Mouse (Mus musculus) midbrain, embryonic 16.5 days (tissue): ENCODE measurements around the gene Dock10. TPM values are rescaled to one million over a fixed set of nuclear protein-coding genes. Genes with fewer than 3 reads are reported as not detected.

Source experiments
- ATAC-seq: fragments of 200-750 bp; cut with Nextera tagmentation; 2 replicates; pipeline ENCODE4 v1.8.0; 2017; ENCODE audit warnings: moderate TSS enrichment
- H3K27ac ChIP-seq: fragments of 300-500 bp; sonication (generic); 2 replicates; pipeline ENCODE4 v1.5.1; 2014; ENCODE audit warnings: mild to moderate bottlenecking, low read length, mixed read lengths
- H3K27me3 ChIP-seq: fragments of 300-500 bp; sonication (generic); 2 replicates; pipeline ENCODE4 v1.6.1; 2014; ENCODE audit warnings: low read depth, low read length, mixed read lengths; ENCODE audit not compliant: control insufficient read depth, insufficient read depth
- H3K36me3 ChIP-seq: fragments of 300-500 bp; sonication (generic); 2 replicates; pipeline ENCODE4 v1.6.1; 2014; ENCODE audit warnings: mild to moderate bottlenecking, low read length, moderate library complexity, mixed read lengths; ENCODE audit not compliant: control insufficient read depth, insufficient read depth
- H3K4me1 ChIP-seq: fragments of 300-500 bp; sonication (generic); 2 replicates; pipeline ENCODE4 v1.6.1; 2014; ENCODE audit warnings: mild to moderate bottlenecking, low read length, mixed read lengths; ENCODE audit not compliant: control insufficient read depth, insufficient read depth
- H3K4me2 ChIP-seq: fragments of 300-500 bp; sonication (generic); 2 replicates; pipeline ENCODE4 v1.6.1; 2014; ENCODE audit warnings: mild to moderate bottlenecking, low read length, mixed read lengths
- H3K4me3 ChIP-seq: fragments of 300-500 bp; sonication (generic); 2 replicates; pipeline ENCODE4 v1.5.1; 2014; ENCODE audit warnings: low read depth, mild to moderate bottlenecking, low read length, moderate library complexity, mixed read lengths
- H3K9ac ChIP-seq: fragments of 300-500 bp; sonication (generic); 2 replicates; pipeline ENCODE4 v1.6.1; 2014; ENCODE audit warnings: low read depth, low read length, mixed read lengths
- H3K9me3 ChIP-seq: fragments of 300-500 bp; sonication (generic); replicated peaks from 2 replicates; pipeline ENCODE4 v1.6.1; 2014; ENCODE audit warnings: mild to moderate bottlenecking, low read length, mixed read lengths; ENCODE audit not compliant: control insufficient read depth, poor library complexity, severe bottlenecking
- WGBS: fragments of 180-500 bp; shearing (Covaris S2); extraction: QIAGEN DNeasy Blood & Tissue Kit; methylation state at CpG from one replicate; pipeline ENCODE4 v1.1.7; 2014; 5-methylcytosine and 5-hydroxymethylcytosine counted together
- polyA plus RNA-seq: library from polyadenylated mRNA; unstranded; fragments of >200 nt; fragmentation: Nextera tagmentation; extraction: Ambion mirVana; gene quantifications from 2 replicates; pipeline ENCODE4 v1.2.1, GENCODE M21; 2015

Gene Dock10
- polyA plus RNA-seq, 1 experiment from 2014 or later = 3.8 TPM

DNA sequence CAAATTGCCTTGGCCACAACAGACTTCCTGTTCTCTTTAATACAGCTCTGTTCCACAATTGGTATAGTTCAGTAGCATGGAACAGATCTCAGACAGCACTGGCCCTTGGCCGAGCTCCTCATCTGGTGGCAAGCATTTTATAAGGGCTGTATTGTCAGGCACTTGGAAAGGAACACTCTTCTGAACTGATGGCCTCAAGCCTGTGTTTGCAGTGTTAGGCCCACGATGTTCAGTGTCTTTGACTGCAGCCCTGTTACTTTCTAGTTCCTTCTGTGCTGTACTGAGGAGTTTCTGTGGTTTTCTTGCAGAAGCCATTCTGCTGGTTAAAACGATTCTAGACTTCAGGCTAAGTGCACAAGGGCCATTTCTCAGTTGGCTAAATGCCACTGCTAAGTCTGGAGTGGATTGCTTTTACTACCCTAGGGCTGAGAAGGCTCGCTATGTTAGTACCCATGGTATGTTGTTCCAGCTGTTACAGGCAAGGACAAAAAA is 121.1 kb downstream of the Dock10 start:
- Histone ChIP-seq H3K9ac (no peak overlapping the region), H3K4me2 (no peak overlapping the region), H3K27me3 (no peaks in the 10 kb centered on the region), H3K36me3 (no peaks in the 10 kb centered on the region), H3K4me3 (no peak overlapping the region), H3K9me3 (no peaks in the 10 kb centered on the region), H3K27ac (no peak overlapping the region), H3K4me1 (no peaks in the 10 kb centered on the region)
- WGBS = 87% methylated on average over 4 of the region's 4 CpGs
- ATAC-seq = no peak

DNA sequence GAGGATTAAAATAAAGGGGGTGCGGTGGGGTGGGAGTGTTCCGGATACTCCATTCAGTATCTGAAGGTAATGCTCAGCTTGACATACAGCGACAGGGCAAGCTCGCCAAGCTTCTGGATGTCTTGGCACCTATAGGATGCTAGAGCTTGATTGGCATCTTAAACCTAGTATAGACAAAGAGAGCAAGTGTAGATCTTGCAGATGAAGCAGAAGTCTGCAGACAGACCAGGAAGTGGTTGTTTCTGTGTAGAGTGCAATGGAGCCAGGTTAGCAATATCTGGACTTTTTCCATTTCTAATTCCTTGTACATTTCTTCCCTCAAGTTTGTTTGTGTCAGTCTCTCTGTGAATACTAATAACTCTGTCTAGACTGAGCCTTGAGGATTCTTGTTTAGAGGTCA is 122.5 kb downstream of the Dock10 start:
- WGBS = 89% methylated on average over 4 of the region's 4 CpGs
- Histone ChIP-seq H3K4me1 (peaks cover 2% of the 10 kb centered on the region; the same call in 1 of the 2 replicates), H3K9me3 (no peaks in the 10 kb centered on the region), H3K27me3 (no peaks in the 10 kb centered on the region), H3K4me2 (no peak overlapping the region), H3K4me3 (no peak overlapping the region), H3K9ac (no peak overlapping the region), H3K36me3 (no peaks in the 10 kb centered on the region), H3K27ac (no peak overlapping the region)
- no peak for ATAC-seq

GRCm38 (mm10) chr1:80633536-80633935 is 124.8 kb downstream of the Dock10 start:
- Histone ChIP-seq H3K27ac (no peak overlapping the region), H3K9me3 (no peaks in the 10 kb centered on the region), H3K4me1 (peaks cover 10% of the 10 kb centered on the region), H3K4me2 (no peak overlapping the region), H3K4me3 (no peak overlapping the region), H3K36me3 (no peaks in the 10 kb centered on the region), H3K9ac (no peak overlapping the region), H3K27me3 (no peaks in the 10 kb centered on the region)
- WGBS = 89% methylated on average over 4 of the region's 4 CpGs
- ATAC-seq = no peak

- ATAC-seq = peak; percentile 84
- no peak overlapping the region for H3K9ac ChIP-seq
- no peak overlapping the region for H3K4me3 ChIP-seq
- WGBS = 28% methylated on average over 5 of the region's 5 CpGs
- peak overlapping the region; percentile 75 for H3K27ac ChIP-seq
- no peaks in the 10 kb centered on the region for H3K9me3 ChIP-seq
- H3K4me2 ChIP-seq = no peak overlapping the region
- no peaks in the 10 kb centered on the region for H3K27me3 ChIP-seq
- no peaks in the 10 kb centered on the region for H3K36me3 ChIP-seq
- peaks cover 10% of the 10 kb centered on the region for H3K4me1 ChIP-seq
These were observed 127.9 kb downstream of the Dock10 start for GRCm38 (mm10) chr1:80630179-80631149.

DNA sequence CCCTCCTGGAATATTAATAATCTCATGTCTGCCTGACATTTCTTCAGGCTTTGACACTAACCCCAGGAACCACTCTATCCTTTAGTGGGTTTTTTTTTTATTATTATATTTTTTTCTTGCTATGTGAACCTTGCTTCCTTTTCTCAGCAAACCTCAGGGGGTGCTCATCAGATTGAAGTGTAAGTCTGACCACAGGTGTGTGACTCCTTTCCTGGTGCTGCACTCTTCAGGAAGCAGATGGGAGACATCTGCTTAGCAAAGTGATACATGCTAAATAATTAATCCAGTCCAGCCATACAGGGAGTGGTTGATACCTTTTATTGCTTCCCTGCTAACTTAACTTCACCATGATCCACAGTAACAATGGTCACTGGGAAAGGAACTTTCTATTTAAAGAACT is 130.3 kb downstream of the Dock10 start:
- no peak overlapping the region for H3K4me3 ChIP-seq
- peaks cover 10% of the 10 kb centered on the region for H3K4me1 ChIP-seq
- H3K27me3 ChIP-seq = no peaks in the 10 kb centered on the region
- H3K27ac ChIP-seq = no peak overlapping the region
- no peak overlapping the region for H3K9ac ChIP-seq
- H3K4me2 ChIP-seq = no peak overlapping the region
- ATAC-seq = no peak
- no peaks in the 10 kb centered on the region for H3K36me3 ChIP-seq
- H3K9me3 ChIP-seq = no peaks in the 10 kb centered on the region

GRCm38 (mm10) chr1:80626800-80627199 is 131.5 kb downstream of the Dock10 start:
- no peak for ATAC-seq
- no peak overlapping the region for H3K4me3 ChIP-seq
- H3K4me2 ChIP-seq = no peak overlapping the region
- no peaks in the 10 kb centered on the region for H3K27me3 ChIP-seq
- no peak overlapping the region for H3K27ac ChIP-seq
- no peaks in the 10 kb centered on the region for H3K36me3 ChIP-seq
- no peak overlapping the region for H3K9ac ChIP-seq
- H3K4me1 ChIP-seq = peaks cover 10% of the 10 kb centered on the region
- WGBS = 95% methylated on average over 4 of the region's 4 CpGs
- no peaks in the 10 kb centered on the region for H3K9me3 ChIP-seq

DNA sequence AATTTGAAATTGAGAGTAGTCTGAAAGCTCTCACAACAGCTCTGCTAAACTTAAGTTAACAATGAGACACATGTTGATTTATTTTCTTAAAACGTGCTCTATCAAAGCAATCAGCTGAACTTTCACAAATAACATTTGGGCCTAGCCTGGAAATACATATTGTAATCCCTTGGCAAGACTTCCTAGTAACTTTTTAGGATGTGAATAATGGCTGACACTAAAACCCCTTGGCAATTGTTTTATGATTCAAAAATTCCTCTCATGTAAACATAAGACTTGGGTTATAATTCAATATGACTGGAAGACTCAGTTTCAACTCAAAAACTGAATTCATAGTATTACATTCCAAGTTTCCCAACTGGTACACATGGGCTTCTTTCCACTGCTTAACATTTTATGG is 133.0 kb downstream of the Dock10 start:
- 74% methylated on average over 1 of the region's 1 CpGs for WGBS
- peaks cover 4% of the 10 kb centered on the region; the same call in 1 of the 2 replicates for H3K4me1 ChIP-seq
- H3K4me3 ChIP-seq = no peak overlapping the region
- H3K4me2 ChIP-seq = no peak overlapping the region
- H3K9ac ChIP-seq = no peak overlapping the region
- H3K27me3 ChIP-seq = no peaks in the 10 kb centered on the region
- ATAC-seq = no peak
- H3K36me3 ChIP-seq = no peaks in the 10 kb centered on the region
- H3K27ac ChIP-seq = no peak overlapping the region
- no peaks in the 10 kb centered on the region for H3K9me3 ChIP-seq

- no peak for ATAC-seq
- Histone ChIP-seq H3K9ac (no peak overlapping the region), H3K4me2 (no peak overlapping the region), H3K9me3 (no peaks in the 10 kb centered on the region), H3K36me3 (no peaks in the 10 kb centered on the region), H3K4me3 (no peak overlapping the region), H3K4me1 (no peaks in the 10 kb centered on the region), H3K27me3 (no peaks in the 10 kb centered on the region), H3K27ac (no peak overlapping the region)
- WGBS = 66% methylated on average over 4 of the region's 4 CpGs
These were observed 133.8 kb downstream of the Dock10 start for GRCm38 (mm10) chr1:80624552-80624951.

GRCm38 (mm10) chr1:80622646-80623045 is 135.7 kb downstream of the Dock10 start:
- ATAC-seq = no peak
- no peaks in the 10 kb centered on the region for H3K27me3 ChIP-seq
- H3K27ac ChIP-seq = no peak overlapping the region
- no peak overlapping the region for H3K4me2 ChIP-seq
- 83% methylated on average over 1 of the region's 1 CpGs for WGBS
- H3K4me3 ChIP-seq = no peak overlapping the region
- no peaks in the 10 kb centered on the region for H3K36me3 ChIP-seq
- H3K9ac ChIP-seq = no peak overlapping the region
- H3K4me1 ChIP-seq = no peaks in the 10 kb centered on the region
- no peaks in the 10 kb centered on the region for H3K9me3 ChIP-seq
